Mouse (Mus musculus) intestine, embryonic 15.5 days (tissue): ENCODE data around the gene Ccdc61. TPM values are rescaled to one million over a fixed set of nuclear protein-coding genes. Genes with fewer than 3 reads are reported as not detected.
"Not testable (repeated sequence)": the region's sequence is repeated elsewhere in the genome, so short reads cannot be mapped to it uniquely, and the experiment has no call there.

Experiments
- ATAC-seq: fragments of 200-750 bp; cut with Nextera tagmentation; 2 replicates; pipeline ENCODE4 v1.8.0; 2017; ENCODE audit warnings: moderate TSS enrichment, moderate library complexity
- H3K27ac ChIP-seq: fragments of 300-500 bp; sonication (generic); 2 replicates; pipeline ENCODE4 v1.5.1; 2015; ENCODE audit warnings: mild to moderate bottlenecking, inconsistent platforms
- H3K27me3 ChIP-seq: fragments of 300-500 bp; sonication (generic); replicated peaks from 2 replicates; pipeline ENCODE4 v1.6.1; 2015; ENCODE audit warnings: inconsistent platforms
- H3K36me3 ChIP-seq: fragments of 300-500 bp; sonication (generic); 2 replicates; pipeline ENCODE4 v1.6.1; 2015; ENCODE audit warnings: inconsistent platforms
- H3K4me1 ChIP-seq: fragments of 300-500 bp; sonication (generic); replicated peaks from 2 replicates; pipeline ENCODE4 v1.6.1; 2015; ENCODE audit warnings: inconsistent platforms
- H3K4me2 ChIP-seq: fragments of 300-500 bp; sonication (generic); replicated peaks from 2 replicates; pipeline ENCODE4 v1.6.1; 2015; ENCODE audit warnings: mild to moderate bottlenecking, inconsistent platforms
- H3K4me3 ChIP-seq: fragments of 300-500 bp; sonication (generic); replicated peaks from 2 replicates; pipeline ENCODE4 v1.5.1; 2015; ENCODE audit warnings: inconsistent platforms
- H3K9ac ChIP-seq: fragments of 300-500 bp; sonication (generic); 2 replicates; pipeline ENCODE4 v1.6.1; 2015; ENCODE audit warnings: inconsistent platforms
- H3K9me3 ChIP-seq: fragments of 300-500 bp; sonication (generic); 2 replicates; pipeline ENCODE4 v1.6.1; 2016; ENCODE audit warnings: inconsistent platforms
- WGBS: fragments of 180-500 bp; shearing (Covaris S2); methylation state at CpG from one replicate; pipeline ENCODE4 v1.1.7; 2015; 5-methylcytosine and 5-hydroxymethylcytosine counted together
- polyA plus RNA-seq: library from polyadenylated mRNA; unstranded; fragments of >200 nt; fragmentation: Nextera tagmentation; extraction: Ambion mirVana; gene quantifications from 2 replicates; pipeline ENCODE4 v1.2.1, GENCODE M21; 2015

The Ccdc61 gene
- polyA plus RNA-seq, 1 experiment from 2014 or later: 25.2 TPM

DNA sequence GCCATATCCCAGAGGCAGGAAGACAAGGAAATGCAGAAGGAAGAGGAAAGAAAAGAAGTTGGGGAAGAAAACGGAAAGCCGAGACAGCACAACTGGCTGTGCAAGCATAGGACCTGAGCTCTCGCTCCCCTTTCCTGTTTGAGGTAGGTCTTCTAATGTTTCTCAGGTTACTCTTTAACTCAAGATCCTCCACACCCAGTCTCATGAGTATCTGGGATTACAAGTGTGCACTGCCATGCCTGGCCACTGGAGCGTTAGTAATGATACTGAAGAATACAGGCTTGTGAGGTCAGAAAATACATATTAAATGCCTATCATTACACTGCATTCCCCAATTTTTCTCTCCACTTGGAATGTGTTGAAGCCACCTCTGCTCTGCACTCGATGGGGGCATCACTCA lies 34.8 kb downstream of the Ccdc61 start:
- ATAC-seq: peak; percentile 50; the same call in 1 of the 2 replicates

DNA sequence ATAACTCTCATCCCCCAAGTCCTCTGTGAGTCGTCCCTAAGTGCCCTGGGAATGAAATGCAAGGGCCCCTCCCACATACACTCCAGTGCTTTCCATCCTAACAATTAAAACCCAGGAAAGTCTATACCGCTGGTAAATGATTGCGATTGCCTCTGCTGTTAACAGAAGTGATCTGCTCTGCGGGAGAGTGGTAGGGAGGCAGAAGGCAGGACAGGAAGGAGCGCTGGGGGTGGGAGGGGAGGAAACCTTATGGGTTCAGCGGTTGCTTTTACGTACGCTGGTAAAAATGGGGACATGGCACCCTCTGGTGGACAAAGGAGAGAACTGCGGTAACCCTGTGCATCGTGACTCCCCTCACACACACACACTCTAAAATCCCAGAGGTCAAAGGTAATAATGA lies 37.0 kb downstream of the Ccdc61 start:
- peak; percentile 82 for ATAC-seq
- Histone ChIP-seq H3K9me3 (no peaks in the 10 kb centered on the region), H3K4me3 (peak overlapping the region; percentile 20), H3K4me2 (peak overlapping the region; percentile 66), H3K36me3 (no peaks in the 10 kb centered on the region), H3K9ac (no peak overlapping the region), H3K4me1 (0 out of 2 replicates have a peak, but pooled peaks cover 4% of the 10 kb centered on the region), H3K27me3 (0 out of 2 replicates have a peak, but pooled peaks cover 2% of the 10 kb centered on the region), H3K27ac (no peak overlapping the region)
- WGBS: under 1% methylated on average over 10 of the region's 10 CpGs

More for the DNA sequence above, 34.8 kb downstream of the Ccdc61 start:
- 0 out of 2 replicates have a peak, but pooled peaks cover 4% of the 10 kb centered on the region for H3K4me1 ChIP-seq
- H3K9ac ChIP-seq: no peak overlapping the region
- no peak overlapping the region for H3K27ac ChIP-seq
- no peak overlapping the region for H3K4me2 ChIP-seq
- H3K27me3 ChIP-seq: 0 out of 2 replicates have a peak, but pooled peaks cover 2% of the 10 kb centered on the region
- 71% methylated on average over 5 of the region's 5 CpGs for WGBS
- H3K36me3 ChIP-seq: no peaks in the 10 kb centered on the region
- no peak overlapping the region for H3K4me3 ChIP-seq
- H3K9me3 ChIP-seq: no peaks in the 10 kb centered on the region

DNA sequence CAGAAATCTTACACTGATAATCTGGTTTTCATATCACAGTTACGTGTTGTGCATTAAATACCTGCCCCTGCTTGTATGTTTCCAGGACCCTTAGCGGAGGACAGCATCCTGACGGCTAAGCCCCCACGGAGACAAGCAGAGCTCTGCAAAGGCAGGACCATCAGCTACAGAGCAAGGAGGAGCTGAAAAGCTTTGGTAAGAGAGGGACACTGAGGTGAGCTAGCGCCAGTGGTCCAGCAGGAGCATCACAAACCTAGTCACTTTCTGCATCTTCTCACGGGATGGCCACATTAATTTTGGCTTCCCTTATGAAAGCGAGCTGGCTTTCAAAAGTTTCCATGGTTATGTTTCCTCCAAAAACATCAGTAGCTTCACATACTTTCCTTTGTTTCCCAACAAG lies 37.4 kb downstream of the Ccdc61 start:
- Histone ChIP-seq H3K9me3 (no peaks in the 10 kb centered on the region), H3K4me3 (peak overlapping the region; percentile 20), H3K4me1 (0 out of 2 replicates have a peak, but pooled peaks cover 4% of the 10 kb centered on the region), H3K27ac (no peak overlapping the region), H3K4me2 (peak overlapping the region; percentile 66), H3K36me3 (no peaks in the 10 kb centered on the region), H3K27me3 (0 out of 2 replicates have a peak, but pooled peaks cover 2% of the 10 kb centered on the region), H3K9ac (peak overlapping the region; percentile 13)
- 2% methylated on average over 7 of the region's 7 CpGs for WGBS
- ATAC-seq: peak; percentile 53

DNA sequence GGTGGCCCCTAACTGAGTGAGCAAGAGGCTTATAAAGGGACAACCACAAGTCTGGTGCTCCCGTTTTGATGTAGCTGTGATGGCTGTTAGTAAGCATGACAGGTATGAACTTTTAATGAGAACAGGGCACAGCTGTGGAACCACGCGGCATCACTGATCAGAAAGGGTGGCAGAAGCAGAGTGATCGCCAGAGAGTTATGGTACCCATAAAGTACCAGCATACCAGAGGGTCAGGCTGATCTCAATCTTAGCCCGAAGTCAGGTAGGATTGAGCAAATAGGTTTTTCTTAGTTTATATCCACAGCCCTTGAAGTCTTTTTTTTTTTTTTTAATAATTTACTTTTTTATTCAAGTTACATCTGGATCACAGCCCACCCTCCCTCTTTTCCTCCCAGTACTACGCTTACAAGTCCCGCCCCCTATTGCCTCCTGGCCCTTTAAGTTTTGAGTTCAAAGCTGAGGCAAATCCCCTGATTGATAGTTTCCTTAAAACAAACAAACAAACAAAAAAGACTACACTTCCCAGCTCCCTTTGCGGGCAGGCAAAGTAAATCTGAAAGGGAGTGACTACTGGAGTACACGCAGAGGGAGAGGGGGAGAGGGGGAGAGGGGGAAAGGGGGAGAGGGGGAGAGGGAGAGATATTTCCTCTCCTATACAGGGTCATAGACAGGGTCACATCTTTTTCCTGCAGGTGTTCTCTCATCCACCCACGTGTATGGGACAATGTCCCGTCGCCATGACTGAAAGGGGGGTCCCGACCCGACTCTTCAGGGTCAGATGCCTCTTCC lies 38.0 kb downstream of the Ccdc61 start:
- no peak overlapping the region for H3K27ac ChIP-seq
- peak overlapping the region; percentile 13 for H3K9ac ChIP-seq
- peak overlapping the region; percentile 66 for H3K4me2 ChIP-seq
- ATAC-seq: peak; percentile 54
- H3K36me3 ChIP-seq: no peaks in the 10 kb centered on the region
- 0 out of 2 replicates have a peak, but pooled peaks cover 4% of the 10 kb centered on the region for H3K4me1 ChIP-seq
- H3K27me3 ChIP-seq: 0 out of 2 replicates have a peak, but pooled peaks cover 2% of the 10 kb centered on the region
- H3K9me3 ChIP-seq: no peaks in the 10 kb centered on the region
- WGBS: 26% methylated on average over 14 of the region's 14 CpGs
- H3K4me3 ChIP-seq: peak overlapping the region; percentile 20

DNA sequence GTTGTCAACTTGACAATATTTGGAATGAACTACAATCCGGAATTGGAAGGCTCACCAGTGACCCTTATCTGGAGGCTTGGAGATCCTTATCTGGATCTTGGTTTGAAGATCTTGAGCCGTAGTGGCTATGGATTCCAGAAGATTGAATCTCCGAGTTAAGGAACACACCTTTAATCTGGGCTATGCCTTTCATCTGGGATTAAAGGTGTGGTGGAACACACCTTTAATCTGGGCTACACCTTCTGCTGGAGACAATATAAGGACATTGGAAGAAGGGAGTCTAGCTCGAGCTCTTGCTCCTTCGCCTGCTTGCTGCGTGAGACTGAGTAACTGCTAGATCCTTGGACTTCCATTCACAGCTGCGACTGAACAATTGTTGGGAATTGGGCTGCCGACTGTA lies 39.2 kb downstream of the Ccdc61 start, which contains the start of gene Pglyrp1:
Gene Pglyrp1, plus strand, starts transcription at position 301 of the 400 bp plus-strand sequence.
- not testable (repeated sequence) for H3K9me3 ChIP-seq, H3K9ac ChIP-seq, H3K27me3 ChIP-seq, H3K4me3 ChIP-seq, H3K4me1 ChIP-seq, H3K4me2 ChIP-seq, ATAC-seq, H3K36me3 ChIP-seq, H3K27ac ChIP-seq
- WGBS: 88% methylated on average over 1 of the region's 8 CpGs

DNA sequence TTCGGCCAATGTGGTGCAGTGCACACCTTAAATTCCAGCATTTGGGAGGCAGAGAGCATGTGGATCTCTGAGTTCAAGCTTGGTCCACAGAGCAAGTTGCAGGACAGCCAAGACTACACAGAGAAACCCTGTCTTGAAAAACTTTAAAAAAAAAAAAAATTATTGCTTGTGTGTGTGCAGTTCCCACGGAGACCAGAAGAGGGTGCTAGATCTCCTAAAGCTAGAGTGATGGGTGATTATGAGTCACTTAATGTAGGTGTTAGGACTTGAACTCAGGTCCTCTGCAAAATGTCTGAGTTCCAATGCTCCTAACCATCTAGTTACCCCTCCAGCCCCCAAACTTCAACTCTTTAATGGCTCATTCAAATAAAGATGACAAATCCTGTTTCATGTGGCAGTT lies 41.7 kb downstream of the Ccdc61 start:
- Histone ChIP-seq H3K27ac (no peak overlapping the region), H3K4me2 (no peak overlapping the region), H3K9me3 (no peaks in the 10 kb centered on the region), H3K4me1 (0 out of 2 replicates have a peak, but pooled peaks cover 4% of the 10 kb centered on the region), H3K27me3 (0 out of 2 replicates have a peak, but pooled peaks cover 2% of the 10 kb centered on the region), H3K4me3 (no peak overlapping the region), H3K36me3 (no peaks in the 10 kb centered on the region), H3K9ac (no peak overlapping the region)
- ATAC-seq: no peak
- WGBS: 83% methylated on average over 2 of the region's 2 CpGs

DNA sequence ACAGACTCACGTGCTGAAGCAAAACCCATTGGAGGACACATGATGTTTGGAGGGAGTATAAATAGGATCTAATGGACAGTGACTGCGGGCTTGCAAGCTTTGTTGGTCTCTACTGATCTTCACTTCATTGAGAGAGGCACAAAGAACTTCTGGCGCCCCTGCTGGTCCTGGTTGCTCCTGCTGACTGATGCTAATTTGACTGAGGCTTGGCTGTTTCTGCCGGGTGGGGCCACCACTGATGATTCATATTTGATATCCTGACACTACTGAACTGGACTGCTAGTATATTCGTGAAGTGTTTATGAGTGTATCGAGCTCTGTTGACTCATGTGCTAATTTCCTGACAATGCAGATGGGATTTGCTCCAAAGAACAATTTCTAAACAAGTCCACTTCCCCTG lies 47.4 kb downstream of the Ccdc61 start:
- Histone ChIP-seq H3K27ac (no peak overlapping the region), H3K4me3 (no peak overlapping the region), H3K9me3 (no peaks in the 10 kb centered on the region), H3K9ac (no peak overlapping the region), H3K27me3 (no peaks in the 10 kb centered on the region), H3K36me3 (no peaks in the 10 kb centered on the region), H3K4me1 (peaks cover 7% of the 10 kb centered on the region; the same call in 1 of the 2 replicates), H3K4me2 (no peak overlapping the region)
- WGBS: 83% methylated on average over 6 of the region's 6 CpGs
- ATAC-seq: no peak

DNA sequence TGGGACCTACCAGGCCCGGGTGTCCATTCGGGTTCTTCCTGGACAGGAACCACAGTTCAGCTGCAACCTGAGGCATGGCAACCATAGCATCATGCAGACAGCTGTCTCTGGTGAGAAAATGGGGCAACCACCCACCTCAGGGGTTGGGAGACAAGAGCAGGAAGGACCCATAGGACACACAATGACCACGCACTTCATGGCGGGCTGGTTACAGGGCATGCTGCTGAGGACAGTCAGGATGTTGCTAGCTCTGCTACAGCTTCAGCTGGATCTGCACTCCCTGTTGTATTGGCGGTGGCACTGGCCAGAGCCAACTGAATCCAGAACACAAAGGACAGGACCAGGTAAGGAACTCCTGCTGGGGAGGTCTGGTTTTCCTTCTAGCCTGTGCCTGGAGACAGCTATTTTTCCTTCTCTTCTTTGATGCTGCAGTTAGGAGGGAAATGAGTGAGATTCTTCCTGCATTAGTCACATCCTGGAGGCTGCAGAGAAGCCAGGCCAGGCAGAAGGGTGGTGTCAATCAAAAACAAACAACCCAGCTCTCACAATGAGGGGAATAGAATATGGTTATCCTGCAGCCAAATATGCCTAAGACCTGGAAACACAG lies 51.8 kb downstream of the Ccdc61 start:
- Histone ChIP-seq H3K9me3 (no peaks in the 10 kb centered on the region), H3K9ac (no peak overlapping the region), H3K4me2 (no peak overlapping the region), H3K36me3 (no peaks in the 10 kb centered on the region), H3K27me3 (no peaks in the 10 kb centered on the region), H3K4me3 (no peak overlapping the region), H3K4me1 (peaks cover 7% of the 10 kb centered on the region; the same call in 1 of the 2 replicates), H3K27ac (no peak overlapping the region)
- peak; percentile 61; the same call in 1 of the 2 replicates for ATAC-seq
- 66% methylated on average over 5 of the region's 5 CpGs for WGBS

DNA sequence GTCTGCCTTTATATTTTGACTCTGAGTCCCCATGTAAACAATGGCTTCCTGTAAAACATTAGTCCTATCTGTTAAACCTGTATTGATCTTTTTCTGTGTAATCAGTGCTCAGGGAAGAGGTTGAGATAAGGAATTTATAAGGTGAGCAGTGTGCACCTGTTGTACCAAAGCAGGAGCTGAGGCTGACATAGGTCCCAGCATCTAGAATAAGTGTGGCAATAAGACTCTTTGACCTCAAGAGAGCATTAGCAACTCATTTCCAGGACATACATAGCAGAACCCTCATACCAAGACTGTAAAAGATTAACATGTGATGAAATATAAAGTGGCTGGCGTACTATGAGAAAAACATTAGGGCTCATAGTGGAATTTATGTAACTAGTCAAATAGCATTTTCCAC lies 61.8 kb downstream of the Ccdc61 start:
- ATAC-seq: peak; percentile 84
- Histone ChIP-seq H3K36me3 (no peaks in the 10 kb centered on the region), H3K9ac (no peak overlapping the region), H3K4me2 (no peak overlapping the region), H3K4me3 (no peak overlapping the region), H3K9me3 (no peaks in the 10 kb centered on the region), H3K4me1 (peaks cover 3% of the 10 kb centered on the region; the same call in 1 of the 2 replicates), H3K27me3 (no peaks in the 10 kb centered on the region), H3K27ac (no peak overlapping the region)
- 74% methylated on average over 1 of the region's 1 CpGs for WGBS

DNA sequence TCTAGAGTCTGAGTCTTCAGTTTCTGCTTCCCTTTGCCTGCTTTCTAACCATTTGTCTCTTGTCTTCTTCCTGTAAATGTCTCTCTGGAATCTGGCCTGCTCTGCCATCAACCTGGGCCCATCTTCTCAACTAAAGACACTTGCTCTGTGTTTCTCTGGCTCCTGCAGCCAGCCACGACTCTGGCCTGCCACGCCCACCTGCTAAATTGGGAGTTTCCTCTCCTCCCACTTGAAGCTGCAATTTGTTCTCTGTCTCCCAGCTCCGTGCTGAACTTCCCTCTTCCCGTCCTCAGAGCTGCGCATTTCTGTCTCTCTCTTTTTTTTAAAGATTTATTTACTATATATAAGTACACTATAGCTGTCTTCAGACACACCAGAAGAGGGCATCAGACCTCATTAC lies 65.4 kb downstream of the Ccdc61 start:
- WGBS: 24% methylated on average over 5 of the region's 5 CpGs
- Histone ChIP-seq H3K9me3 (no peaks in the 10 kb centered on the region), H3K27ac (no peak overlapping the region), H3K36me3 (no peaks in the 10 kb centered on the region), H3K4me3 (no peak overlapping the region), H3K4me1 (peaks cover 7% of the 10 kb centered on the region), H3K9ac (no peak overlapping the region), H3K4me2 (no peak overlapping the region), H3K27me3 (no peaks in the 10 kb centered on the region)
- no peak for ATAC-seq

DNA sequence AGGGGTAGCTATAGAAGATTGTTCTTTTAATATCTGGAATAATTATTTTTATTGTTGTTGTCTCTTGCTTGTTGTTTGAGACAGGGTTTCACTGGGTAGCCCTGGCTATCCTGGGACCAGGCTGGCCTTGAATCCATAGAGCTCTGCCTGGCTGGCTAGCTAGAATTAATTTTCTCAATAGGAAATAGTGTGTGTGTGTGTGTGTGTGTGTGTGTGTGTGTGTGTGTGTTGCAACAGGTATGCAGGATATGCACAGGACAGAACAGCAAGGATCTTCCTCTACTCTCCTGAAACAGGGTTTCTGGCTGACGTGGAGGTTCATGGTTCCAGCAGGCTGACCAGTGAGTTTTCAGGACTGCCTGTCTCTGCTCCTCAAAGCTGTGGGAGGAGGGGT lies 69.0 kb downstream of the Ccdc61 start:
- no peaks in the 10 kb centered on the region for H3K9me3 ChIP-seq
- H3K4me2 ChIP-seq: peak overlapping the region; percentile 75
- 52% methylated on average over 1 of the region's 1 CpGs for WGBS
- no peaks in the 10 kb centered on the region for H3K36me3 ChIP-seq
- H3K27ac ChIP-seq: peak overlapping the region; percentile 75
- peak overlapping the region; percentile 29 for H3K4me3 ChIP-seq
- H3K4me1 ChIP-seq: peaks cover 3% of the 10 kb centered on the region; the same call in 1 of the 2 replicates
- no peak overlapping the region for H3K9ac ChIP-seq
- ATAC-seq: peak; percentile 13
- no peaks in the 10 kb centered on the region for H3K27me3 ChIP-seq
